8 mouse cellular contexts compared by ENCODE assay signal in the genomic region with DNA sequence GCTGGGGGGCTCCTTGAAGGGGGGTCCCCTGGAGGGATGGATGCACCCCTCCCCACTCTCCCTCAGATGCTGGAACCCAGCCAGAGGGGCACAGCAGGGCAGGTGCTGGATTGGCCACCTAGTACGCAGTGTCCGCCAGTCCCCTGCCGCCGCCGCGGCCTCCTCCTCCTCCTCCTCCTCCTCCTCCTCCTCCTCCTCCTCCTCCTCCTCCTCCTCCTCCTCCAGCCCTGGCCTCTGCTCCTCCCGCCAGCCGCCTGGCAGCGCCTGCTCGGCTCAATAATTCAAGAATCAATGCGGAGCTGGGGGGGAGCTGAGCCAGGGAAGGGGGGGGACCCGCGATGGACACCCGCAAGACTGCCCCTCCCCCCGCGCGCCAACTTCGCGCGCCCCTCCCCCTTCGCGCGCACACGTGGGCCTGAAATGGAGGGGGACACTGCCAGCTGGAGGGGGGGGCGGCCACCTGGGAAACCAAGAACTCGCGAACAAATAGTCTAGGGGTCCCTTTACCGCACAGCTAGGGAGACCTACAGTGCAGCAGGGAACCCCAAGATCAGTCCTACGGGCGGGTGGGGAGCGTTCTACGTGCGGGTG. TPM values are rescaled to one million over a fixed set of nuclear protein-coding genes. Genes with fewer than 3 reads are reported as not detected.
DNase-seq lines count a peak whose midpoint lies in the region; ATAC-seq and TF ChIP-seq lines count a peak whose summit lies in the region.

No protein-coding gene starts in this region.

- peak; percentile 9 for TF ChIP-seq POLR2A in myocyte (IDR thresholded peaks at IDR 0.05; ENCODE audit: insufficient read length, low read depth)

- TF ChIP-seq CTCF in hindbrain, postnatal 0 days (IDR thresholded peaks at IDR 0.05; ENCODE audit: low read depth), result no peak

- peaks cover 9% of the 10 kb centered on the region for H3K4me1 ChIP-seq in hindbrain, postnatal 0 days (ENCODE audit: insufficient read depth, low read length)
- H3K4me1 ChIP-seq in limb, embryonic 12.5 days (replicated peaks), result peaks cover 47% of the 10 kb centered on the region

- DNase-seq in right cerebral cortex, postnatal 14 days, result peak; percentile 49
- no peak for DNase-seq in right cerebral cortex, postnatal 36 days (ENCODE audit: low spot score in 2 of 2)
- peak; percentile 41 to 60 for DNase-seq in cerebellum, adult 18-20 months
- DNase-seq in gastrocnemius, adult 8-10 months (ENCODE audit: low spot score in 2 of 2), result peak; percentile 24 to 40
- peak; percentile 38 for DNase-seq in hindbrain, postnatal 0 days (ENCODE audit: low spot score)
- no peak for DNase-seq in T-cell, adult 2 months (ENCODE audit: low spot score)

- peak overlapping the region; percentile 52 for H3K9ac ChIP-seq in hindbrain, postnatal 0 days (replicated peaks; ENCODE audit: low read length)
- H3K9ac ChIP-seq in limb, embryonic 12.5 days (replicated peaks), result peak overlapping the region; percentile 68

- WGBS in hindbrain, postnatal 0 days, result 3% methylated on average over 15 of the region's 33 CpGs
- WGBS in limb, embryonic 12.5 days, result 3% methylated on average over 22 of the region's 33 CpGs

- H3K27me3 ChIP-seq in hindbrain, postnatal 0 days (ENCODE audit: insufficient read depth, low read length), result no peaks in the 10 kb centered on the region
- peaks cover 76% of the 10 kb centered on the region for H3K27me3 ChIP-seq in limb, embryonic 12.5 days
- H3K27me3 ChIP-seq in myocyte (ENCODE audit: control insufficient read depth, insufficient read depth, insufficient read length), result no peaks in the 10 kb centered on the region

- peaks cover 77% of the 10 kb centered on the region for H3K79me2 ChIP-seq in myocyte (ENCODE audit: control insufficient read depth, insufficient read depth)

- no peak overlapping the region for H3K27ac ChIP-seq in hindbrain, postnatal 0 days
- no peak overlapping the region for H3K27ac ChIP-seq in limb, embryonic 12.5 days

- H3ac ChIP-seq in myocyte (ENCODE audit: control insufficient read depth, insufficient read length), result peak overlapping the region; percentile 43

- no peak for ATAC-seq in hindbrain, postnatal 0 days
- no peak for ATAC-seq in limb, embryonic 12.5 days (ENCODE audit: insufficient number of reproducible peaks, insufficient read depth, low FRiP score, low TSS enrichment, low read depth)

- H3K9me3 ChIP-seq in hindbrain, postnatal 0 days (ENCODE audit: low read length), result no peaks in the 10 kb centered on the region
- peaks cover 6% of the 10 kb centered on the region; the same call in 1 of the 2 replicates for H3K9me3 ChIP-seq in limb, embryonic 12.5 days

- H3K36me3 ChIP-seq in hindbrain, postnatal 0 days (ENCODE audit: insufficient read depth, low read length), result no peaks in the 10 kb centered on the region
- no peaks in the 10 kb centered on the region for H3K36me3 ChIP-seq in limb, embryonic 12.5 days
- H3K36me3 ChIP-seq in myocyte (ENCODE audit: control insufficient read depth, insufficient read depth), result no peaks in the 10 kb centered on the region

- H3K4me2 ChIP-seq in hindbrain, postnatal 0 days (ENCODE audit: low read depth, low read length), result peak overlapping the region; percentile 87
- H3K4me2 ChIP-seq in limb, embryonic 12.5 days, result peak overlapping the region; percentile 89
- peak overlapping the region; percentile 97 for H3K4me2 ChIP-seq in myocyte (ENCODE audit: low read depth)

- peak overlapping the region; percentile 47 for H3K4me3 ChIP-seq in hindbrain, postnatal 0 days (ENCODE audit: low read length)
- H3K4me3 ChIP-seq in limb, embryonic 12.5 days (replicated peaks), result peak overlapping the region; percentile 55
- H3K4me3 ChIP-seq in myocyte, result peak overlapping the region; percentile 91

TF ChIP-seq in myocyte, 11 proteins besides CTCF, POLR2A, EP300 and RAD21:
- TF ChIP-seq POLR2AphosphoS2 (IDR thresholded peaks at IDR 0.05; ENCODE audit: insufficient read length, low read depth) (peak; percentile 26), CEBPB (IDR thresholded peaks at IDR 0.05; ENCODE audit: insufficient read depth, poor library complexity, severe bottlenecking) (no peak), MYOD1 (IDR thresholded peaks at IDR 0.05; ENCODE audit: control insufficient read depth in 1 of 3, insufficient read length in 2 of 3, low read depth in 2 of 3) (peak in 2 of 3 experiments; percentile 4 to 48)

RNA-seq across cellular contexts. Expression of a gene that starts 29.3 kb away (rescaled TPM):
- total RNA-seq in gastrocnemius, adult 8-10 months (2022), result 100 to 1,000 TPM; 223 to 267 (median 235) TPM
- total RNA-seq in hindbrain, postnatal 0 days (2014; rRNA removed), result 17.2 and 26.5 TPM in 2 replicates
- 33.8 and 34.6 TPM in 2 replicates for polyA plus RNA-seq in hindbrain, postnatal 0 days (2015; fragmentation: Nextera tagmentation; extraction: Ambion mirVana)
- 30.8 and 31.1 TPM in 2 replicates for polyA plus RNA-seq in limb, embryonic 12.5 days (2016; fragmentation: Nextera tagmentation; extraction: Ambion mirVana)
- 115 TPM for polyA plus RNA-seq in myocyte (2012; fragmentation: generic; extraction: Trizol)

RNA-seq across cellular contexts. Expression of a gene that starts 33.3 kb away (rescaled TPM):
- total RNA-seq in gastrocnemius, adult 8-10 months (2022), result not detected
- 2.9 and 3.7 TPM in 2 replicates for total RNA-seq in hindbrain, postnatal 0 days (2014; rRNA removed)
- polyA plus RNA-seq in hindbrain, postnatal 0 days (2015; fragmentation: Nextera tagmentation; extraction: Ambion mirVana), result 1.4 and 1.7 TPM in 2 replicates
- polyA plus RNA-seq in limb, embryonic 12.5 days (2016; fragmentation: Nextera tagmentation; extraction: Ambion mirVana), result 2.9 and 3.0 TPM in 2 replicates
- 0.30 TPM for polyA plus RNA-seq in myocyte (2012; fragmentation: generic; extraction: Trizol)

RNA-seq across cellular contexts. Expression of a gene that starts 37.4 kb away (rescaled TPM):
- 1 to 10 TPM in 2 of 4 experiments, under 1 TPM in 1, not detected in 1; 0.43 to 1.1 (median 1.1) TPM for total RNA-seq in gastrocnemius, adult 8-10 months (2022)
- 7.5 TPM in 2 replicates for total RNA-seq in hindbrain, postnatal 0 days (2014; rRNA removed)
- 2.7 and 4.0 TPM in 2 replicates for polyA plus RNA-seq in hindbrain, postnatal 0 days (2015; fragmentation: Nextera tagmentation; extraction: Ambion mirVana)
- 1.1 and 3.1 TPM in 2 replicates for polyA plus RNA-seq in limb, embryonic 12.5 days (2016; fragmentation: Nextera tagmentation; extraction: Ambion mirVana)
- polyA plus RNA-seq in myocyte (2012; fragmentation: generic; extraction: Trizol), result 0.73 TPM

RNA-seq across cellular contexts. Expression of a gene that starts 41.9 kb away (rescaled TPM):
- 1 to 10 TPM in 2 of 4 experiments, under 1 TPM in 2; 0.59 to 1.8 (median 1.1) TPM for total RNA-seq in gastrocnemius, adult 8-10 months (2022)
- 2.1 and 3.3 TPM in 2 replicates for total RNA-seq in hindbrain, postnatal 0 days (2014; rRNA removed)
- polyA plus RNA-seq in hindbrain, postnatal 0 days (2015; fragmentation: Nextera tagmentation; extraction: Ambion mirVana), result 5.3 and 7.0 TPM in 2 replicates
- 3.3 and 3.8 TPM in 2 replicates for polyA plus RNA-seq in limb, embryonic 12.5 days (2016; fragmentation: Nextera tagmentation; extraction: Ambion mirVana)
- 1.7 TPM for polyA plus RNA-seq in myocyte (2012; fragmentation: generic; extraction: Trizol)

RNA-seq across cellular contexts. Expression of a gene that starts 41.9 kb away (rescaled TPM):
- 10 to 100 TPM; 46.5 to 50.1 (median 47.4) TPM for total RNA-seq in gastrocnemius, adult 8-10 months (2022)
- 146 TPM in 2 replicates for total RNA-seq in hindbrain, postnatal 0 days (2014; rRNA removed)
- polyA plus RNA-seq in hindbrain, postnatal 0 days (2015; fragmentation: Nextera tagmentation; extraction: Ambion mirVana), result 111 and 114 TPM in 2 replicates
- polyA plus RNA-seq in limb, embryonic 12.5 days (2016; fragmentation: Nextera tagmentation; extraction: Ambion mirVana), result 71.9 and 74.6 TPM in 2 replicates
- polyA plus RNA-seq in myocyte (2012; fragmentation: generic; extraction: Trizol), result 103 TPM

Comparison
In these comparisons a context has a peak if more than half of its experiments do, and no peak if none do; other contexts are left out.
1. DNase-seq: peak in right cerebral cortex, postnatal 14 days (single experiment), cerebellum, adult 18-20 months (2 of 2), gastrocnemius, adult 8-10 months (2 of 2) and hindbrain, postnatal 0 days (single experiment); none in right cerebral cortex, postnatal 36 days (0 of 2) and T-cell, adult 2 months (single experiment).
2. Peak in every context shown above with its lines, with median percentiles within 50 percentile points of each other: H3K4me2 ChIP-seq and H3K4me3 ChIP-seq.